Mouse (Mus musculus) C2C12 (cell line): ENCODE results near the gene Grik2. TPM values are rescaled to one million over a fixed set of nuclear protein-coding genes. Genes with fewer than 3 reads are reported as not detected.

Source experiments
- H3K27me3 ChIP-seq: one replicate; pipeline ENCODE4 v1.6.1; 2011; ENCODE audit not compliant: control insufficient read depth, insufficient read depth, insufficient read length
- H3K36me3 ChIP-seq: one replicate; pipeline ENCODE4 v1.6.1; 2011; ENCODE audit not compliant: control insufficient read depth, insufficient read depth
- H3K4me3 ChIP-seq: one replicate; pipeline ENCODE4 v1.5.1; 2011; ENCODE audit warnings: mild to moderate bottlenecking, control low read depth; ENCODE audit not compliant: poor library complexity, insufficient read depth, severe bottlenecking
- H3K79me2 ChIP-seq: one replicate; pipeline ENCODE4 v1.6.1; 2011; ENCODE audit not compliant: control insufficient read depth, insufficient read depth
- H3K79me3 ChIP-seq: one replicate; pipeline ENCODE4 v1.6.1; 2011; ENCODE audit warnings: low read depth, control low read depth
- H3ac ChIP-seq: one replicate; pipeline ENCODE3; 2011; ENCODE audit warnings: low read depth; ENCODE audit not compliant: control insufficient read depth, insufficient read length
- CEBPB ChIP-seq: IDR thresholded peaks from one replicate; pipeline ENCODE4 v1.6.1; 2011; ENCODE audit warnings: low read depth, mild to moderate bottlenecking, control low read depth, moderate library complexity
- CTCF ChIP-seq: IDR thresholded peaks from one replicate; pipeline ENCODE4 v1.5.1; 2011; ENCODE audit not compliant: control insufficient read depth, insufficient read depth, insufficient read length
- FOSL1 ChIP-seq: IDR thresholded peaks from one replicate; pipeline ENCODE4 v1.8.0; 2011; ENCODE audit warnings: mild to moderate bottlenecking, low read length; ENCODE audit not compliant: poor library complexity, insufficient read depth, severe bottlenecking
- MAX ChIP-seq: IDR thresholded peaks from one replicate; pipeline ENCODE4 v1.6.1; 2011; ENCODE audit warnings: mild to moderate bottlenecking, control low read depth
- MYOD1 ChIP-seq: IDR thresholded peaks from one replicate; pipeline ENCODE4 v1.6.1; 2011; ENCODE audit warnings: low read depth; ENCODE audit not compliant: control insufficient read depth, insufficient read length
- MYOG ChIP-seq: IDR thresholded peaks from one replicate; pipeline ENCODE4 v1.6.1; 2011; ENCODE audit not compliant: control insufficient read depth, insufficient read length; ENCODE audit errors: extremely low read depth
- USF1 ChIP-seq: IDR thresholded peaks from one replicate; pipeline ENCODE4 v1.6.1; 2011; ENCODE audit warnings: low read depth, mild to moderate bottlenecking, control low read depth, moderate library complexity
- long read RNA-seq, 2 experiments: library from polyadenylated mRNA; unstranded; transcript quantifications; one replicate each; pipeline ENCODE4 v2.0.0; 2019 to 2020
- polyA plus RNA-seq: library from polyadenylated mRNA; unstranded; fragments of >200 nt; fragmentation: generic; extraction: Trizol; gene quantifications from one replicate; pipeline ENCODE4 v1.2.1, GENCODE M21; 2012; ENCODE audit warnings: missing spikeins

The Grik2 gene
- polyA plus RNA-seq: 0.19 TPM
- long read RNA-seq, experiment 1, partial matches to known transcripts: 0 of 2 reads
- long read RNA-seq, experiment 1, other reads (novel, unspliced or antisense): 2 of 2 reads
- long read RNA-seq, experiment 2, partial matches to known transcripts: 1 of 6 reads
- long read RNA-seq, experiment 2, other reads (novel, unspliced or antisense): 4 of 6 reads

DNA sequence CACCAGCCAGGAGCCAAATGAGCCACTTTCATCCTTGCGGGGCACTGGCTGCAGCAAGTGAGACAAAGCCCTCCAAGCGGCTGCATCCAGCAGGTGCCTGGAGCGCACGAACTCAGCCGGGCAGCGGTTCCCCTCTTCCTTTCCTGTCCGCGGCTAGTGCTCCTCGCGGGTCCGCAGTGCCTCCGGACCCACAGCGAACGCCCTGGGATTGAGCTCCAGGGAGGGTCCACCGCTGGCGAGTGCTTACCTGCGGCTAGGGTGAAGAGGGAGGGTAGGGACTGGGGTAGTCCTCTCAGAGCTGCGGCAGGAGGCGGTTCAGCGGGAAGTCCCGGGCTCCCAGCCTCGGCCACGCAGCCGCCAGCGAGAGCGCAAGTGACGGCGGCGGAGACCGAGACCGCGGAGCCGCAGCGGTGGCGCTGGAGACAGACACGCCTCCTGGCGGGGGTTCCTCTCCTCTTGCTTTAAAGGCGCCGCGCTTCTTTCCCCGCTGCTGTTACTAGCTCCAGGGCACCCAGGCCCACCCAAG is at the start of gene Grik2:
TSS of gene Grik2 (minus strand) at position 386 of the 526 bp plus-strand sequence.
- TF ChIP-seq FOSL1 (no peak), CEBPB (no peak), CTCF (peak; percentile 1), MAX (no peak), MYOG (no peak), USF1 (no peak), MYOD1 (no peak)
- Histone ChIP-seq H3K79me2 (no peaks in the 10 kb centered on the region), H3K4me3 (no peak within 1 kb of the TSS), H3K27me3 (no peaks in the 10 kb centered on the region), H3K36me3 (no peaks in the 10 kb centered on the region), H3ac (peak within 1 kb of the TSS; percentile 6), H3K79me3 (no peaks in the 10 kb centered on the region)

DNA sequence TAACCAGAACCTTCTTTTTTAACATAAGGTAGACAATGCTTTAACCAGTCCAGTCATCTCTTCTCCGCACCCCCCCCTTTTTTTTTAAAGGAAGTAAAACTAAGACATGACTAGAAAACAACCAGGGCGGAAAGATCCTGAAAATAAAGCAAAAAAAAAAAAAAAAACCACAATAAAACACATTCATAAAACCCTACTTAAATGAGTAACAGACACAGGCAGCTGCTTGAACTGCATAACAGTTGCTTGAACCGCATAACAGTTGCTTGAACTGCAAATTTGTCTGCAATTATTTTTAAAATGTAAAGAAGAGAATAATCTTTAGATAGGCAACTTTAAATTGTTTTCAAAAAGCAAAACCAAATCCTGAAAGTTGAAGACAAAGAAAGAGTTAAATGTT is 45.8 kb upstream of the Grik2 start:
- TF ChIP-seq USF1 (no peak), MYOG (no peak), MAX (no peak), MYOD1 (no peak), FOSL1 (no peak), CEBPB (no peak), CTCF (no peak)
- Histone ChIP-seq H3K36me3 (no peaks in the 10 kb centered on the region), H3K79me2 (no peaks in the 10 kb centered on the region), H3K27me3 (no peaks in the 10 kb centered on the region), H3K79me3 (no peaks in the 10 kb centered on the region), H3K4me3 (no peak overlapping the region), H3ac (no peak overlapping the region)

DNA sequence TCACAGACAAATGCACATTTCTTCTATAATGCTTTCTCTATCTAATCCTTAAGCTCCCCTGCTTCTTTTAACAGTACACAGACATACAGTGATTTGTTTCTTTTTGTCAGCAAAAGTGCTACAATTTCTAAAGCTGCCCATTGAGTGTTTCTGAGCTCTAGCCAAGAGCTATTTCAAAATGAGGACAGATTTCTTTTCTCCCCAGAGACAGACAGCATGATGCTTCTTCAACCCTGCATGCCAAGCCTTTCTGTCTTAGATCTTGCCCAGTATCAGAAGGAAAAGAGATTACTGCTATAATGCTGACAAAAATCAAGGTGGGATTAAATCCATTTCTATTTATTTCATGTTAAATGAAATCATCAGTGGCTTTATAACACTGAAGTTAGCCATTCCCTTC is 18.7 kb upstream of the Grik2 start:
- no peaks in the 10 kb centered on the region for H3K27me3 ChIP-seq
- H3ac ChIP-seq: no peak overlapping the region
- no peaks in the 10 kb centered on the region for H3K79me3 ChIP-seq
- H3K4me3 ChIP-seq: no peak overlapping the region
- TF ChIP-seq MYOD1 (no peak), USF1 (no peak), MAX (no peak), MYOG (no peak), CEBPB (no peak), FOSL1 (no peak), CTCF (no peak)
- H3K79me2 ChIP-seq: no peaks in the 10 kb centered on the region
- no peaks in the 10 kb centered on the region for H3K36me3 ChIP-seq

DNA sequence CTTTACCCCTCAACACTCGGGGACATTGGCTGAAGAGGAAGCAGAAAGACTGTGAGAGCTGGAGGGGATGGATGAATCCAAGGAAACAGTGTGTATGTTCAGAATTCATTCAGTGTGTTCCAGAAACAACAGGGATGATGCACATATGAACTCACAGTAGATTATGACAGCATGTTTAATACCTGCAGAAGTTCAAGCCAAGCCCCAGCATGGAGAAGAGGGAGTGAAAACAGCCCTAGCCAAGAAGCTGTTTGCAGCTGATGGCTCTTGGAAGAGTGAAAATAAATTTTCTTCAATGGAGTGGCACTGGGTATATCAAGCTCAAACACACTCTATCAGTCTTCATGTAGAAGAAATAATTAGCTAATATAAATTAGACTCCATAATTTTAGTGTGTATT is 12.4 kb upstream of the Grik2 start:
- Histone ChIP-seq H3K27me3 (no peaks in the 10 kb centered on the region), H3K79me3 (no peaks in the 10 kb centered on the region), H3K4me3 (no peak overlapping the region), H3ac (no peak overlapping the region), H3K79me2 (no peaks in the 10 kb centered on the region), H3K36me3 (no peaks in the 10 kb centered on the region)
- TF ChIP-seq MYOG (no peak), FOSL1 (no peak), MYOD1 (no peak), CTCF (no peak), CEBPB (no peak), USF1 (no peak), MAX (no peak)

DNA sequence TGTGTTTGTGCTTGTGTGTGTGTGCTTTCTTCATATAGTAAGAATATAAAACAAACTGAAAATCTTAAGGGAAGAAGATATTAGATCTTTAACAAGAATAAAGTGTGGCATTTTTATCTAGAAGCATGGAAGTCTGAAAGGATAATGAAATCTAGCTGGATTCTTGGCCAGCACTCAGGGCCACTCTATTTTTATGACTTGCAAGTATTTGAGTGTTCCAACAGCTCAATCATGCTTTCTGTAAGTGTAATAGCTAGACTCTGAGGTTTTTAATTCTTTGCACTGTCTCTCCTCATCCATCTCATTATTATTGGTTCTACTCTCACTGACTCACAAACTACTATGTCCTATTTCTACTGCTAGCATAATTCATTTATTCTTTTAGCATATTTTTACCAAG is 5.6 kb upstream of the Grik2 start:
- TF ChIP-seq CEBPB: no peak
- no peak for TF ChIP-seq MYOG
- TF ChIP-seq MAX: no peak
- Histone ChIP-seq H3K79me3 (no peaks in the 10 kb centered on the region), H3ac (no peak overlapping the region)

DNA sequence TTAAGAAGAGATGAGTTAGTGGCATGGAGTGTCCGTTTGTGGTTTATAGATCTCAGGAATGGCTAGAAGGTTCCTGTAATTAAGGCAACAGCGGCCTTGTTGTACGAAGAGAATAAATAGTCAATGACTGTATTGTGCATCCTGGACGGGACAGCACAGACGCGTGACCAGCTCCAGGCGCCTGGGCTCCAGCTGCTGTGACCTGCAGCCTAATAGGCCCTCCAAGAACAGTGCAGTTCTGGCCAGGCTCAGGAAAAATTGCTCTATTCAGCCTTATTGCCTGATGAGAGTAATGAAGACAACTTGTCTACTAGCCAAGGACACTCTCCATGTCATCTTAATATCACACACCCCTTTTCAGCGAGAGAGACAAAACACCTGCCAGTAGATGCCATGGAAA is 1.8 kb upstream of the Grik2 start:
- H3K27me3 ChIP-seq: no peaks in the 10 kb centered on the region
- no peaks in the 10 kb centered on the region for H3K36me3 ChIP-seq
- no peak for TF ChIP-seq MYOG
- TF ChIP-seq MYOD1: no peak
- no peak for TF ChIP-seq USF1
- no peak for TF ChIP-seq CEBPB
- TF ChIP-seq MAX: no peak
- no peak for TF ChIP-seq CTCF
- no peak for TF ChIP-seq FOSL1
- no peak overlapping the region for H3ac ChIP-seq
- H3K4me3 ChIP-seq: no peak overlapping the region
- H3K79me2 ChIP-seq: no peaks in the 10 kb centered on the region
- no peaks in the 10 kb centered on the region for H3K79me3 ChIP-seq

More for the DNA sequence above, 5.6 kb upstream of the Grik2 start:
- Histone ChIP-seq H3K4me3 (no peak overlapping the region), H3K36me3 (no peaks in the 10 kb centered on the region), H3K79me2 (no peaks in the 10 kb centered on the region), H3K27me3 (no peaks in the 10 kb centered on the region)
